Mouse (Mus musculus): ENCODE data around the gene Olfr1084. TPM values are rescaled to one million over a fixed set of nuclear protein-coding genes. Genes with fewer than 3 reads are reported as not detected.
"Not testable (repeated sequence)": the region's sequence is repeated elsewhere in the genome, so short reads cannot be mapped to it uniquely, and the experiment has no call there.

The Olfr1084 gene
- total RNA-seq (2022) = not detected

GRCm38 (mm10) chr2:86639625-86640024 lies at the start of gene Olfr1084:
Gene Olfr1084 (minus strand): TSS chr2:86639725.
- not testable (repeated sequence) for DNase-seq (ENCODE audit: low spot score in 2 of 2)

- DNase-seq (ENCODE audit: low spot score in 2 of 2) = no peak
These were observed 40.5 kb upstream of the Olfr1084 start, which contains the start of gene Olfr1086 for GRCm38 (mm10) chr2:86679992-86680391. Gene Olfr1086 (minus strand): TSS chr2:86680092.

- DNase-seq (ENCODE audit: low spot score in 2 of 2) = no peak
These were observed 22.4 kb upstream of the Olfr1084 start, which contains the start of gene Olfr1085 for GRCm38 (mm10) chr2:86661919-86662318. Gene Olfr1085 (minus strand): TSS chr2:86662019.

- DNase-seq (ENCODE audit: low spot score in 2 of 2) = not testable (repeated sequence)
These were observed 40.7 kb downstream of the Olfr1084 start, which contains the start of gene Olfr1082 for GRCm38 (mm10) chr2:86598866-86599265. Gene Olfr1082 (minus strand): TSS chr2:86598966.

Other genes starting within 250 kb of the Olfr1084 start
- gene Olfr1061, start 225.7 kb downstream of the Olfr1084 start, total RNA-seq (2022) = not detected
- gene Olfr1062, start 213.0 kb downstream of the Olfr1084 start, total RNA-seq (2022) = not detected
- gene Olfr1065, start 189.1 kb downstream of the Olfr1084 start, total RNA-seq (2022) = not detected
- not detected for gene Olfr1066, start 183.5 kb downstream of the Olfr1084 start, total RNA-seq (2022)
- not detected for gene Olfr228, start 152.3 kb downstream of the Olfr1084 start, total RNA-seq (2022)
- gene Olfr1076, start 131.3 kb downstream of the Olfr1084 start, total RNA-seq (2022) = not detected
- not detected for gene Olfr1079, start 97.2 kb downstream of the Olfr1084 start, total RNA-seq (2022)
- not detected for gene Olfr1080, start 81.5 kb downstream of the Olfr1084 start, total RNA-seq (2022)
- gene Olfr1082, start 40.8 kb downstream of the Olfr1084 start, total RNA-seq (2022) = not detected
- gene Olfr1085, start 22.3 kb upstream of the Olfr1084 start, total RNA-seq (2022) = not detected
- not detected for gene Olfr1086, start 40.4 kb upstream of the Olfr1084 start, total RNA-seq (2022)
- gene Olfr1087, start 58.7 kb upstream of the Olfr1084 start, total RNA-seq (2022) = not detected
- not detected for gene Olfr1089, start 94.0 kb upstream of the Olfr1084 start, total RNA-seq (2022)
- not detected for gene Olfr1090, start 119.3 kb upstream of the Olfr1084 start, total RNA-seq (2022)
- gene Olfr1093, start 142.8 kb upstream of the Olfr1084 start, total RNA-seq (2022) = not detected
- gene Olfr141, start 170.3 kb upstream of the Olfr1084 start, total RNA-seq (2022) = not detected
- gene Olfr1094, start 184.9 kb upstream of the Olfr1084 start, total RNA-seq (2022) = not detected
- gene Olfr1095, start 212.0 kb upstream of the Olfr1084 start, total RNA-seq (2022) = not detected
- not detected for gene Gm13723, start 235.1 kb upstream of the Olfr1084 start, total RNA-seq (2022)